Mouse (Mus musculus): Measurements from ENCODE around the gene Ppp1r13l. TPM values are rescaled to one million over a fixed set of nuclear protein-coding genes. Genes with fewer than 3 reads are reported as not detected.

The Ppp1r13l gene
- polyA plus RNA-seq, 1 experiment from 2014 or later, result 8.9 TPM

GRCm38 (mm10) chr7:19424051-19424450 is 64.5 kb downstream of the Ppp1r13l start:
- Histone ChIP-seq H3K9ac (no peak overlapping the region), H3K27ac (no peak overlapping the region), H3K4me1 (no peaks in the 10 kb centered on the region), H3K36me3 (peaks cover 31% of the 10 kb centered on the region), H3K9me3 (no peaks in the 10 kb centered on the region), H3K4me3 (replicated peaks) (no peak overlapping the region), H3K27me3 (replicated peaks) (peaks cover 20% of the 10 kb centered on the region), H3K4me2 (no peak overlapping the region)
- ATAC-seq (ENCODE audit: insufficient read depth, low FRiP score, low read depth), result no peak
- WGBS, result 60% methylated on average over 4 of the region's 4 CpGs

GRCm38 (mm10) chr7:19426349-19426748 is 66.8 kb downstream of the Ppp1r13l start:
- no peak overlapping the region for H3K27ac ChIP-seq
- WGBS, result 73% methylated on average over 6 of the region's 6 CpGs
- no peak overlapping the region for H3K4me3 ChIP-seq (replicated peaks)
- no peak overlapping the region for H3K9ac ChIP-seq
- no peak for ATAC-seq (ENCODE audit: insufficient read depth, low FRiP score, low read depth)
- peaks cover 48% of the 10 kb centered on the region for H3K36me3 ChIP-seq
- H3K4me1 ChIP-seq, result no peaks in the 10 kb centered on the region
- H3K27me3 ChIP-seq (replicated peaks), result 0 out of 2 replicates have a peak, but pooled peaks cover 6% of the 10 kb centered on the region
- no peak overlapping the region for H3K4me2 ChIP-seq
- no peaks in the 10 kb centered on the region for H3K9me3 ChIP-seq

- WGBS, result 91% methylated on average over 6 of the region's 6 CpGs
- Histone ChIP-seq H3K4me2 (no peak overlapping the region), H3K4me3 (replicated peaks) (no peak overlapping the region), H3K4me1 (no peaks in the 10 kb centered on the region), H3K9me3 (no peaks in the 10 kb centered on the region), H3K27me3 (replicated peaks) (0 out of 2 replicates have a peak, but pooled peaks cover 5% of the 10 kb centered on the region), H3K9ac (no peak overlapping the region), H3K36me3 (peaks cover 54% of the 10 kb centered on the region), H3K27ac (no peak overlapping the region)
- no peak for ATAC-seq (ENCODE audit: insufficient read depth, low FRiP score, low read depth)
Measured at GRCm38 (mm10) chr7:19426888-19427287, 67.3 kb downstream of the Ppp1r13l start.

MicroRNAs within 50 kb of the gene (microRNA counts, 519-probe panel; counts per million panel counts)
- microRNA mmu-miR-343, result not detected

Small RNA genes within 50 kb of the gene (microRNA-seq; reads per million reads assigned to microRNA genes)
- not detected for gene Mir343

Other genes starting within 250 kb of the Ppp1r13l start
- gene Gm4969, start 241.4 kb upstream of the Ppp1r13l start, polyA plus RNA-seq (2015; fragmentation: Nextera tagmentation; extraction: Ambion mirVana), result 2.8 and 3.2 TPM in 2 replicates
- gene Fbxo46, start 239.9 kb upstream of the Ppp1r13l start, polyA plus RNA-seq (2015; fragmentation: Nextera tagmentation; extraction: Ambion mirVana), result 11.6 and 12.8 TPM in 2 replicates
- 13.5 and 14.7 TPM in 2 replicates for gene Qpctl, start 210.5 kb upstream of the Ppp1r13l start, polyA plus RNA-seq (2015; fragmentation: Nextera tagmentation; extraction: Ambion mirVana)
- gene Snrpd2, start 210.0 kb upstream of the Ppp1r13l start, polyA plus RNA-seq (2015; fragmentation: Nextera tagmentation; extraction: Ambion mirVana), result 131 and 141 TPM in 2 replicates
- gene Gipr, start 193.6 kb upstream of the Ppp1r13l start, polyA plus RNA-seq (2015; fragmentation: Nextera tagmentation; extraction: Ambion mirVana), result 2.3 and 2.9 TPM in 2 replicates
- 10.6 and 10.7 TPM in 2 replicates for gene Eml2, start 183.3 kb upstream of the Ppp1r13l start, polyA plus RNA-seq (2015; fragmentation: Nextera tagmentation; extraction: Ambion mirVana)
- gene Gpr4, start 147.2 kb upstream of the Ppp1r13l start, polyA plus RNA-seq (2015; fragmentation: Nextera tagmentation; extraction: Ambion mirVana), result 1.5 and 1.6 TPM in 2 replicates
- gene Opa3, start 131.4 kb upstream of the Ppp1r13l start, polyA plus RNA-seq (2015; fragmentation: Nextera tagmentation; extraction: Ambion mirVana), result 32.3 and 34.5 TPM in 2 replicates
- gene Vasp, start 87.9 kb upstream of the Ppp1r13l start, polyA plus RNA-seq (2015; fragmentation: Nextera tagmentation; extraction: Ambion mirVana), result 106 and 111 TPM in 2 replicates
- 0.21 and 0.33 TPM in 2 replicates for gene Ppm1n, start 79.7 kb upstream of the Ppp1r13l start, polyA plus RNA-seq (2015; fragmentation: Nextera tagmentation; extraction: Ambion mirVana)
- 10.6 and 13.9 TPM in 2 replicates for gene Rtn2, start 77.1 kb upstream of the Ppp1r13l start, polyA plus RNA-seq (2015; fragmentation: Nextera tagmentation; extraction: Ambion mirVana)
- 0.12 and 0.17 TPM in 2 replicates for gene Fosb, start 49.7 kb upstream of the Ppp1r13l start, polyA plus RNA-seq (2015; fragmentation: Nextera tagmentation; extraction: Ambion mirVana)
- gene Ercc1, start 15.0 kb upstream of the Ppp1r13l start, polyA plus RNA-seq (2015; fragmentation: Nextera tagmentation; extraction: Ambion mirVana), result 63.7 and 66.5 TPM in 2 replicates
- gene Cd3eap, start 266 bp upstream of the Ppp1r13l start, polyA plus RNA-seq (2015; fragmentation: Nextera tagmentation; extraction: Ambion mirVana), result 24.9 and 26.1 TPM in 2 replicates
- gene Ercc2, start 22.3 kb downstream of the Ppp1r13l start, polyA plus RNA-seq (2015; fragmentation: Nextera tagmentation; extraction: Ambion mirVana), result 13.5 and 14.8 TPM in 2 replicates
- gene Klc3, start 44.4 kb downstream of the Ppp1r13l start, polyA plus RNA-seq (2015; fragmentation: Nextera tagmentation; extraction: Ambion mirVana), result 9.7 and 10.4 TPM in 2 replicates
- gene Ckm, start 45.0 kb downstream of the Ppp1r13l start, polyA plus RNA-seq (2015; fragmentation: Nextera tagmentation; extraction: Ambion mirVana), result 17.4 and 19.1 TPM in 2 replicates
- 7.8 and 7.9 TPM in 2 replicates for gene Mark4, start 99.1 kb downstream of the Ppp1r13l start, polyA plus RNA-seq (2015; fragmentation: Nextera tagmentation; extraction: Ambion mirVana)
- 0.94 and 1.3 TPM in 2 replicates for gene Exoc3l2, start 103.6 kb downstream of the Ppp1r13l start, polyA plus RNA-seq (2015; fragmentation: Nextera tagmentation; extraction: Ambion mirVana)
- 2.2 and 2.4 TPM in 2 replicates for gene Bloc1s3, start 148.6 kb downstream of the Ppp1r13l start, polyA plus RNA-seq (2015; fragmentation: Nextera tagmentation; extraction: Ambion mirVana)
- gene Trappc6a, start 148.6 kb downstream of the Ppp1r13l start, polyA plus RNA-seq (2015; fragmentation: Nextera tagmentation; extraction: Ambion mirVana), result 103 and 105 TPM in 2 replicates
- 0.30 and 0.83 TPM in 2 replicates for gene Nkpd1, start 158.1 kb downstream of the Ppp1r13l start, polyA plus RNA-seq (2015; fragmentation: Nextera tagmentation; extraction: Ambion mirVana)
- 25.3 and 28.2 TPM in 2 replicates for gene Ppp1r37, start 203.3 kb downstream of the Ppp1r13l start, polyA plus RNA-seq (2015; fragmentation: Nextera tagmentation; extraction: Ambion mirVana)
- gene Zfp296, start 217.5 kb downstream of the Ppp1r13l start, polyA plus RNA-seq (2015; fragmentation: Nextera tagmentation; extraction: Ambion mirVana), result 1.7 and 2.6 TPM in 2 replicates
- gene Gemin7, start 217.8 kb downstream of the Ppp1r13l start, polyA plus RNA-seq (2015; fragmentation: Nextera tagmentation; extraction: Ambion mirVana), result 143 and 157 TPM in 2 replicates
- 44.8 and 48.3 TPM in 2 replicates for gene Clasrp, start 244.7 kb downstream of the Ppp1r13l start, polyA plus RNA-seq (2015; fragmentation: Nextera tagmentation; extraction: Ambion mirVana)

Measured in stomach, embryonic 15.5 days (tissue).